Mouse (Mus musculus): ENCODE measurements at regions not wholly inside any gene's neighbourhood (a gene's known extent, or its start where the extent isn't known, plus 50 kb on each side); places are given as distances from the start of the nearest gene placed in this dataset.

GRCm38 (mm10) chr4:54071951-54072350, 246.1 kb downstream of the Tmem38b start:
- Histone ChIP-seq H3K27ac (replicated peaks) (0 out of 2 replicates have a peak overlapping the region, but pooled peaks have one; percentile 36), H3K9me3 (no peaks in the 10 kb centered on the region), H3K27me3 (no peaks in the 10 kb centered on the region), H3K4me2 (replicated peaks) (no peak overlapping the region), H3K4me1 (peaks cover 10% of the 10 kb centered on the region), H3K36me3 (no peaks in the 10 kb centered on the region), H3K4me3 (no peak overlapping the region), H3K9ac (replicated peaks) (no peak overlapping the region)
- ATAC-seq (replicated peaks): 0 out of 2 replicates have a peak, but pooled peaks have one; percentile 24
- 8% methylated on average over 4 of the region's 4 CpGs for WGBS

DNA sequence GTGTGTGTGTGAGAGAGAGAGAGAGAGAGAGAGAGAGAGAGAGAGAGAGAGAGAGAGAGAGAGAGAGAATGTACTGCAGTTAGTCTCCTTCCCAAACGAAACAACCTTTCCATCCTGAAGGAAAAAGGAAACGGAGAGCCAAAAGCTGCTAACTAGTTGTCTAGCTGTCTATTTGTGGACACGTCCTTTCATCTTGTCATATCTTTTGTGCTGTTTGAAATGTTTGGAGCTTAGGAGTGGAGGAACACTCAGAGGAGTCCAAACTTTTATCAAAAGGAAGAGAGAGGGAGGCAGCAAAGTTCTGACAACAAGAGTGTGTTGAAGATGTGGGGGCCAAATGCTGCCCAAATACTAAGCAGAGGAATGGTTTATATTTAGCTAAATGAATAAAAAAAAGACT, 246.6 kb downstream of the Tmem38b start:
- H3K4me2 ChIP-seq (replicated peaks): no peak overlapping the region
- no peaks in the 10 kb centered on the region for H3K27me3 ChIP-seq
- no peaks in the 10 kb centered on the region for H3K36me3 ChIP-seq
- H3K4me3 ChIP-seq: no peak overlapping the region
- H3K9ac ChIP-seq (replicated peaks): no peak overlapping the region
- H3K9me3 ChIP-seq: no peaks in the 10 kb centered on the region
- peak overlapping the region; percentile 33; the same call in 1 of the 2 replicates for H3K27ac ChIP-seq (replicated peaks)
- 9% methylated on average over 3 of the region's 3 CpGs for WGBS
- peaks cover 10% of the 10 kb centered on the region for H3K4me1 ChIP-seq
- ATAC-seq (replicated peaks): no peak

DNA sequence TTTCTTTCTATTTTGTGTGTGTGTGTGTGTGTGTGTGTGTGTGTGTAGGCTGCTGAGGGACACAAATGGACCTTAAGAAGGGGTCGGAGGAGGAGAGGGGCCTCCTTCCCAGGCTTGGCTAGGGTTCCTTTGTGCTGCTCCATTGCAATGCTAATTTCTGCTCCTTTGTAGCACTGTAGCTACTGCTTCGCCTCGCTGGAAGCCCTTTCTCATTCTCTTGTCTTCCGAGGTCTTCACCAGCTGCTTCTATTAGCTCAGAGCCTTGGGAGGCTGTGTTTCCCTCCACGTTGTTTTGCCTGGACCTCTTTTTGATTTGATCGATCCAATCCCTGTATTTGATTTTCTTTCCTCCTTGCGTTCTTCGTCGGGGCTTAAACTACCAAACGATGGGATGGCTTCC, 247.1 kb downstream of the Tmem38b start:
- peak; percentile 82 for ATAC-seq (replicated peaks)
- 3% methylated on average over 10 of the region's 10 CpGs for WGBS

GRCm38 (mm10) chr4:54073483-54073882, 247.6 kb downstream of the Tmem38b start:
- Histone ChIP-seq H3K27ac (replicated peaks) (peak overlapping the region; percentile 32; the same call in 1 of the 2 replicates), H3K27me3 (no peaks in the 10 kb centered on the region), H3K4me3 (no peak overlapping the region), H3K4me1 (peaks cover 10% of the 10 kb centered on the region), H3K4me2 (replicated peaks) (peak overlapping the region; percentile 16), H3K36me3 (no peaks in the 10 kb centered on the region), H3K9me3 (no peaks in the 10 kb centered on the region), H3K9ac (replicated peaks) (no peak overlapping the region)
- 21% methylated on average over 7 of the region's 7 CpGs for WGBS
- 0 out of 2 replicates have a peak, but pooled peaks have one; percentile 40 for ATAC-seq (replicated peaks)

More for the DNA sequence above, 247.1 kb downstream of the Tmem38b start:
- Histone ChIP-seq H3K4me3 (no peak overlapping the region), H3K9ac (replicated peaks) (no peak overlapping the region), H3K9me3 (no peaks in the 10 kb centered on the region), H3K4me1 (peaks cover 10% of the 10 kb centered on the region), H3K36me3 (no peaks in the 10 kb centered on the region), H3K27ac (replicated peaks) (peak overlapping the region; percentile 33; the same call in 1 of the 2 replicates), H3K27me3 (no peaks in the 10 kb centered on the region), H3K4me2 (replicated peaks) (peak overlapping the region; percentile 16)

GRCm38 (mm10) chr4:54074226-54074625, 248.4 kb downstream of the Tmem38b start:
- Histone ChIP-seq H3K9ac (replicated peaks) (no peak overlapping the region), H3K27me3 (no peaks in the 10 kb centered on the region), H3K4me2 (replicated peaks) (no peak overlapping the region), H3K9me3 (no peaks in the 10 kb centered on the region), H3K4me3 (no peak overlapping the region), H3K4me1 (peaks cover 10% of the 10 kb centered on the region), H3K27ac (replicated peaks) (no peak overlapping the region), H3K36me3 (no peaks in the 10 kb centered on the region)
- WGBS: 60% methylated on average over 5 of the region's 5 CpGs
- no peak for ATAC-seq (replicated peaks)

- Histone ChIP-seq H3K4me3 (no peak overlapping the region), H3K27me3 (no peaks in the 10 kb centered on the region), H3K4me1 (no peaks in the 10 kb centered on the region), H3K36me3 (no peaks in the 10 kb centered on the region), H3K9ac (replicated peaks) (no peak overlapping the region), H3K27ac (replicated peaks) (no peak overlapping the region), H3K9me3 (no peaks in the 10 kb centered on the region), H3K4me2 (replicated peaks) (no peak overlapping the region)
- 48% methylated on average over 9 of the region's 9 CpGs for WGBS
- no peak for ATAC-seq (replicated peaks)
Observed at GRCm38 (mm10) chr4:54080526-54080925, 254.7 kb downstream of the Tmem38b start.

- WGBS: 86% methylated on average over 5 of the region's 5 CpGs
- no peak overlapping the region for H3K4me3 ChIP-seq
- no peaks in the 10 kb centered on the region for H3K27me3 ChIP-seq
- H3K27ac ChIP-seq (replicated peaks): no peak overlapping the region
- H3K36me3 ChIP-seq: no peaks in the 10 kb centered on the region
- no peak for ATAC-seq (replicated peaks)
- no peak overlapping the region for H3K9ac ChIP-seq (replicated peaks)
- H3K9me3 ChIP-seq: no peaks in the 10 kb centered on the region
- H3K4me1 ChIP-seq: no peaks in the 10 kb centered on the region
- H3K4me2 ChIP-seq (replicated peaks): no peak overlapping the region
Observed at GRCm38 (mm10) chr4:54081411-54081810, 255.6 kb downstream of the Tmem38b start.

GRCm38 (mm10) chr4:54084747-54085146, 258.9 kb downstream of the Tmem38b start:
- H3K27ac ChIP-seq (replicated peaks): no peak overlapping the region
- no peak for ATAC-seq (replicated peaks)
- H3K4me2 ChIP-seq (replicated peaks): no peak overlapping the region
- H3K36me3 ChIP-seq: no peaks in the 10 kb centered on the region
- no peaks in the 10 kb centered on the region for H3K4me1 ChIP-seq
- H3K9me3 ChIP-seq: no peaks in the 10 kb centered on the region
- no peak overlapping the region for H3K4me3 ChIP-seq
- 70% methylated on average over 6 of the region's 6 CpGs for WGBS
- no peak overlapping the region for H3K9ac ChIP-seq (replicated peaks)
- H3K27me3 ChIP-seq: no peaks in the 10 kb centered on the region

DNA sequence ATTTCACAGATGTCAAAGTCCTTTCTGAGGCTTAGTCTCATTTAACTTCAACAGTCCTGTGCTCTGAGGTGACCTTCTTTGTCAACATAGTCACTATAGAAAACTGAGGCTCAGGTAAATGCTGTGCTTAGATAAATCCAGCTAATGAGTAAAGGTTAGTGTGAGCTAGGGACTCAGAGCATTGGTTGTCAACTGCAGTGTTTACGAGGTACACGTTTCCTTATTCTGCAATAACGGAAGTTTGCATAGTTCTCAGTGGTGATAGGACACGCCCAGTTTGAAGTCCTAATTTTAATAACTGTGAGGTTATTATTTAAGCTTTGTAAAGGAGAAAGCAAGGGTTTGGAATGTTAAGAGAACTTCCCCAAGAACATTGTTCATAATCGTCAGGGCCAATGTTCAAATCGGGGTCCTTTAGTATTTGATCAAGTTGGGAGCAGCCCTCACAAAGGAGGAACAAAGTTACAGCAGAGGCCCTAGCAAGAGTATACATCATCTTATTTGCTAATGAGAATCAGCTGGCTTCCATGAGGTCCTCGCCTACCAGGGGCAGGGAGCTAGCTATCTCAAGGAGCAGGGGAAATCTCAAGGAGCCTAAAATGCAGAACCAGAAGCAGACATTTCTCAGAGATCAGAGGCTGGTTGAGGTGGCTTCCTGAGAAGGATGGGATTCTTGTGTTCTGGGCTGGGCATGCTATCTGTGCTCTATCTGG, 268.6 kb downstream of the Tmem38b start:
- Histone ChIP-seq H3K4me2 (replicated peaks) (no peak overlapping the region), H3K9me3 (no peaks in the 10 kb centered on the region), H3K9ac (replicated peaks) (no peak overlapping the region), H3K27ac (replicated peaks) (no peak overlapping the region), H3K4me1 (no peaks in the 10 kb centered on the region), H3K4me3 (no peak overlapping the region), H3K27me3 (no peaks in the 10 kb centered on the region), H3K36me3 (no peaks in the 10 kb centered on the region)
- no peak for ATAC-seq (replicated peaks)
- WGBS: 86% methylated on average over 7 of the region's 7 CpGs

DNA sequence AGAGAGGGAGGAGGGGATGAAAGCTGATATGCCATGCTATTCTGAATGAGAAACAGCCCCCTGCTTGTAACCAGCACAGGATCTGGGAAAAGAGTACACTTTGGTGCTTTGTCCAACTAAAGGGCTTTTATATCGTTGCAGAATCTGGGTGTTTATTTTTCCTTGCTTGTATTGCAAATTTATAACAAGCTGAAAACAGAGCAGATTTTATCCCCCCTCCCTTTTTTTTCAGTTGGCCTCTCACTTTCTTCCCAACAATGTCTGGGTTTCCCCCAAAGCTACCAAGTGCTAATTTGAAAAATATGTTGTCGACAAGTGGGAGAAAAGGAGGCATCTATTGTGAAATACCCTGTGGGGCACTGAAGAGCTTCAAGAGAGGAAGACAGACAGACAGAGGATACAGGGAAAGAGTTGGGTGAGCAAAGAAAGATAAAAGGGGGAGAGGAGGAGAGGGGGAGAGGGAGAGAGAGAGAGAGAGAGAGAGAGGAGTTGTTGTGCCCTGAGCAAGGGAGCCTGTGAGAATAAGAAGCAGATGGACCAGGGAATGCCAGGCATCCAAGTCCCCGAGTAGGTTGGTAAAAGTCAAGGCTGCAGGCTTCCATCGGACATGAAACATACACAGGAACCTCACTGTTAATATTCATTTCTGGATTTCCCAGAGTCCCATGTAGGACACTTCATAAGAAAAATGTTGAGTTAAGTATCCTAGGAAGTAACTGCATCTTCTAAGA, 269.5 kb downstream of the Tmem38b start:
- H3K4me1 ChIP-seq: no peaks in the 10 kb centered on the region
- no peak for ATAC-seq (replicated peaks)
- no peak overlapping the region for H3K4me3 ChIP-seq
- no peaks in the 10 kb centered on the region for H3K36me3 ChIP-seq
- H3K9me3 ChIP-seq: no peaks in the 10 kb centered on the region
- no peaks in the 10 kb centered on the region for H3K27me3 ChIP-seq
- 56% methylated on average over 4 of the region's 4 CpGs for WGBS
- no peak overlapping the region for H3K4me2 ChIP-seq (replicated peaks)
- no peak overlapping the region for H3K9ac ChIP-seq (replicated peaks)
- H3K27ac ChIP-seq (replicated peaks): no peak overlapping the region

DNA sequence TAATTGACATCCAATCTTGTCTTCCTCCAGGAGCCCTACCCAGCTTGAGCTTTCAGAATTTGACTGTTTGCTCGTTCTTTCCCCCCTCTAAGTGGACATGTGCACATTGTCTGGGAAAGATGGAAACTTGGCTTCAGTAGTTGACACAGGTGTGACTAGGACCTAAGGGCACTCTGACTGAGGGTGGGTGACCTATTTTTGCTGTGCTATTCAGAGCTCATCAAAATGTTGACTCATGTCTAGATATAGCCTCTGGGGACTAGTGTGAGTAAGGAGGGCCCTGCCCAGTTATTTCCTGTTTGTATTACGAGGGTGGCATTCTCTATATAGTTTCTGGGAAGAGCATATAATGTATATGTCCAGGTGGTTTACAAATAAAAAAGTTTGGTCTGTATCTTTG, 271.7 kb downstream of the Tmem38b start:
- Histone ChIP-seq H3K36me3 (no peaks in the 10 kb centered on the region), H3K4me3 (no peak overlapping the region), H3K9ac (replicated peaks) (no peak overlapping the region), H3K27ac (replicated peaks) (no peak overlapping the region), H3K27me3 (no peaks in the 10 kb centered on the region), H3K9me3 (no peaks in the 10 kb centered on the region), H3K4me2 (replicated peaks) (no peak overlapping the region), H3K4me1 (no peaks in the 10 kb centered on the region)
- 87% methylated on average over 2 of the region's 2 CpGs for WGBS
- no peak for ATAC-seq (replicated peaks)

- H3K9me3 ChIP-seq: no peaks in the 10 kb centered on the region
- H3K4me1 ChIP-seq: no peaks in the 10 kb centered on the region
- no peak for ATAC-seq (replicated peaks)
- no peak overlapping the region for H3K4me2 ChIP-seq (replicated peaks)
- no peak overlapping the region for H3K9ac ChIP-seq (replicated peaks)
- H3K4me3 ChIP-seq: no peak overlapping the region
- H3K27ac ChIP-seq (replicated peaks): no peak overlapping the region
- no peaks in the 10 kb centered on the region for H3K36me3 ChIP-seq
- no peaks in the 10 kb centered on the region for H3K27me3 ChIP-seq
Observed at GRCm38 (mm10) chr4:54100282-54100681, 274.4 kb downstream of the Tmem38b start.
